Mouse (Mus musculus): ENCODE data around the gene Thap8.

Thap8 gene

DNA sequence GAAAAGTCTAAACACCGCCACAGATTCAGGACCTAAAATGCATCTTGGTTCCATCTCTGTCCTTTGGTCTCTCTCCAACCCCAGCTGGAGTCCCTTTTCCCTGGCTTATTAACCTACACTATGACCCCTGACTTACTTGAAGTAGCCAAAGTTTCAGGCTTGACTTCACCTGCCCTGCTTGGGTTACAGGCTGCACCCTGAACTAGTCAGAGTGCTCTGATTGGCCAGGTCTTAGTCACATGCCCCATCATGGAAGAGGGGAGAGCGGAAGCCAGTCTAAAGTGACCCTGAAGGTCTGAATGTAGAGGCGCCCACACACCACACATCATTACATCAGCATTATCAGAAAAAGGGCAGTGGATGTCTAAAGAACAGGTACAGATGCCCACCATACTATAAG, 38.2 kb downstream of the Thap8 start:
- no peak for DNase-seq (ENCODE audit: low spot score)

- no peak for DNase-seq (ENCODE audit: low spot score)
Observed at GRCm38 (mm10) chr7:30320946-30321345, 41.1 kb downstream of the Thap8 start.

DNA sequence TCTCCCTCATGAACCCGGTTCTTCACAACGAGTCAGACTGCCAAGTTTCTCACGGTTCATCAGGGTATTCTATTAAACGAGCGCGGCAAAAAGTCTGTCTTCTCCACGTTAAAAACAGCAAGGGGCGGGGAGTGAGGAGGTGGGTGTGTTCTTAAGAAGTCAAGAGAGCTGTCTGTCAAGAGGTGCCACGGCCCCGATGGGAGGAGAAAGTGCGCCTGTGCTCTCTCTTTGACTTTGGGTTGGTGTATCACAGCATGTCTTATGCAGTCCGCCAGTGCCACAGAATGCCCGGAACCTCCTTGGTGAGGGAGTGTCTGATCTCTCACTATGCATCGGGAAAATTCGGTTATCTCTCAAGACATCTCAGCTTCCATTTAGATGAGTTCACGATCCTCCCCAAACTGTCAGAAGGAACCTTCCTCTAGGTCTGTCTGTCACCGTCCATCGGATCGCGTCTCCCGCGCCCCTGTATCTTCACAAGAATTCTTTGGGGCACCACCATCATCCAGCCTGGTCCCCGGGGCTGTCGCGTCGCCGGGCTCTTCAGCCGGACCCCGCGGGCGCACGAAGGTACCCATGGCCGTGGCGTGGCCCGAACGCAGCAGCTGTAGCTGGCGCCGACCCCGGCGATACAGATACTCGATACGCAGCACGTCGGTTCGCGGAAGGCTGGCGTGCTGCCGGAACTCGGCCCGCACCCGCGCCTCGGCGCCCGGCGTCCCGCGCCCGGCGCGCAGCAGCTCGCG, 41.8 kb downstream of the Thap8 start, which contains the start of gene E130208F15Rik:
Gene E130208F15Rik (plus strand): TSS at position 202 of the 746 bp plus-strand sequence.
- DNase-seq (ENCODE audit: low spot score): peak; percentile 53

DNA sequence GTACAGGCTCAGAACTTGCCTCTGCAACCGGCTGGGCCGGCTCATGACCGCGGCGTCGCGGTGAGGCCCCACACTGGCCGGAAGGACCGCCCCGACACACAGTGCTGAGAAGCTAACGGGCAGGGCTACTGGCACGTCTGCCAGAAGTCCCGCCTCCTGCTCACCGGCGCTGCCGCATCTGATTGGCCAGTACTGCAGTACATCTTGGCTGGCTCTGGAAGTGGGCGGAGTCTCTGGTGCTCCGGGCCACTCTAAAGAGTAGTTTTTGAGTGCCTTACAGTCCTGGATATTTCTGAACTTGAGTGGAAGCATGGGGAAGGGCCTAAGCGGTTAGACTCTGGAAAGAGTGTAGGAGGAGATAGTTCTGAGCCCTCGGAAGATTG, 42.4 kb downstream of the Thap8 start:
- peak; percentile 88 for DNase-seq (ENCODE audit: low spot score)

- DNase-seq (ENCODE audit: low spot score): peak; percentile 17
Observed at GRCm38 (mm10) chr7:30322865-30323264, 43.0 kb downstream of the Thap8 start.

DNA sequence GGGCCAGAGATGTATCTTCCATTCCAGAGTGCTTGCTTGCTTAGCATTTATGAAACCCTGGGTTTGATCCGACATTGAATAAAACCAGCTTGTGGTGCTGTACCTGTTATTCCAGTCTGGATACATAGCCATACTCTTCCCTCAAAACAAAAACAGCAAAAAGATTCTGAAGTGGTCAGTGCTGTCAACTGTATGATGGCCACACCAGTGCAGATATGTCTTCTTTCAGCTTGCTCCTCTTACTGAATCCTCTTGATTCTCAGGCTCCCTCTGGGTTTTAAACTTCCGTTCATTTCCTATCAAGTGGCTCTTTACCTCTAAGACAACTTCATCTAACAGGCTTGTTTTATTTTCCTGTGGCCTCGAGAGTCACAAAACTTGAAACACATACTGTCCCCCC, 43.9 kb downstream of the Thap8 start, which contains the start of gene Sdhaf1:
Gene Sdhaf1 (minus strand): TSS at position 101 of the 400 bp plus-strand sequence.
- no peak for DNase-seq (ENCODE audit: low spot score)

GRCm38 (mm10) chr7:30324300-30324944, 44.5 kb downstream of the Thap8 start:
- no peak for DNase-seq (ENCODE audit: low spot score)

DNA sequence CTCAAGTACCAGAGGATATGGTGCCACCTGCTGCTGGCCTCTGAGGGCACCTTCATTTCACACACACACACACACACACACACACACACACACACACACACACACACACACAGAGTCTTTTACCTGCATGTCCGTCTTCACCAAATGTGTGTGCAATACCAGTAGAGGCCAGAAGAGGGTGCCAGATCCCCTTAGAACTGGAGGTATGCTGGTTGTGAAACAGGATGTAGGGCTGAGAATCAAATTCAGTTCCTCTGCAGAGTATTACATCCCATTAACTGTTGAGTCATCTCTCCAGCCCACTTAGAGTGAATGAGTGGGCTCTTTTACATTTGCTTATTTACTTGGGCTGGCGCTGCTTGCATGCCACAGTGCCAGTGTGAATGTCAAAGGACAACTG, 45.5 kb downstream of the Thap8 start:
- peak; percentile 50 for DNase-seq (ENCODE audit: low spot score)

DNA sequence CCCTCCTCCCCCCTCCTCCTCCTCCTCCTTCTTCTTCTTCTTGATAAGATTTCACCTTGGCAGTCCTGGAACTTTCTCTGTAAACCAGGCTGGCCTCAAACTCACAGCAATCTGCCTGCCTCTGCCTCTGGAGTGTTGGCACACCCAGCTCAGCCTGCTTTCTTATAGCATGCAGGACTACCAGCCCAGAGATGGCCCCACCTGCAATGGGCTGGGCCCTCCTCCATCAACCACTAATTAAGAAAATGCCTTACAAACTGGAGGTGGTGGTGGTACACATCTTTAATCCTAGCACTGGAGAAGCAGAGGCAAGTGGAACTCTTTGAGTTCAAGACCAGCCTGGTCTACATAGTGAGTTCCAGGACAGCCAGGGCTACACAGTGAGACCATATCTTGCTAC, 46.5 kb downstream of the Thap8 start:
- no peak for DNase-seq (ENCODE audit: low spot score)

GRCm38 (mm10) chr7:30327140-30327539, 47.2 kb downstream of the Thap8 start:
- DNase-seq (ENCODE audit: low spot score): no peak

- DNase-seq (ENCODE audit: low spot score): no peak
Observed at GRCm38 (mm10) chr7:30328379-30328778, 48.5 kb downstream of the Thap8 start.

DNA sequence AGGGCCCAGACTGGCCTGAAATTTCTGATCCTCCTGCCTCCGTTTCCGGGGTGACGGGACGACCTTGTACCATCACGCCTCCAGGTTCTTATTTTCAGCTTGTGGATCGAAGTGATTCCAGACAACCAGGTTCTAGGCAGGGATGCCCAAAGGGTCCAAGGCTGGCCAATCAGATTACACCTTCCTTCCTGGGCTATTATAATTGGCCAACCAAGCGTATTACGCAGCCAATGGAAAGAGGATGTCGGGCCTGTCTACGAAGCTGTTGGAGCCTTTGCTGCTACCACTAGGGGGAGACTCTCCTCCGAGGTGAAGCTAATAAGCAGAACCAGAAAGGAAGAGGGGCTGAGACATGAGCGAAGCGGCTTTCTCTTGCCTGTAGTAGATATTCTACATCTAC, 52.0 kb downstream of the Thap8 start:
- peak; percentile 46 for DNase-seq (ENCODE audit: low spot score)

- DNase-seq (ENCODE audit: low spot score): no peak
Observed at GRCm38 (mm10) chr7:30332622-30333259, 52.8 kb downstream of the Thap8 start.

GRCm38 (mm10) chr7:30333436-30333835, 53.5 kb downstream of the Thap8 start:
- DNase-seq (ENCODE audit: low spot score): no peak

- no peak for DNase-seq (ENCODE audit: low spot score)
Observed at GRCm38 (mm10) chr7:30334563-30334962, 54.7 kb downstream of the Thap8 start.

DNA sequence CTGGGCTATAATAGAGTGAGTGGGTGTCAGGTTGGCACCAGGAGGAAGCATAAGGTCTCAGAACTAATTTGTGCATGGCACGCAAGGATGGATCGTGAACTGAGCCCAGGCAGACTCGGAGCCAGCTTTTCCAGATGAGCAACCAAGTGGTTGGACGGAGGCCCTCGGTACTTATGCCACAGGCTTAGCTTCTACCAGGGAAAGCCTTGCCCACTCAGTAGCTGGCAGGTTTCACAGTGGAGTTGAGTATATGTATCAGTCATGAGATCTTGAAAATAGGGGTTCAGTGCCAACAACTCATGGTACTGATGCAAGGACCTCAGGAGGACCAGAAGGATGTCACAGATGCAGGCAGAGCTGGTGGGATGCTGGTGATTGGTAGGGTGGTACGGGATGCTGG, 55.8 kb downstream of the Thap8 start:
- DNase-seq (ENCODE audit: low spot score): no peak

- DNase-seq (ENCODE audit: low spot score): peak; percentile 35
Observed at GRCm38 (mm10) chr7:30336384-30336783, 56.5 kb downstream of the Thap8 start.

DNA sequence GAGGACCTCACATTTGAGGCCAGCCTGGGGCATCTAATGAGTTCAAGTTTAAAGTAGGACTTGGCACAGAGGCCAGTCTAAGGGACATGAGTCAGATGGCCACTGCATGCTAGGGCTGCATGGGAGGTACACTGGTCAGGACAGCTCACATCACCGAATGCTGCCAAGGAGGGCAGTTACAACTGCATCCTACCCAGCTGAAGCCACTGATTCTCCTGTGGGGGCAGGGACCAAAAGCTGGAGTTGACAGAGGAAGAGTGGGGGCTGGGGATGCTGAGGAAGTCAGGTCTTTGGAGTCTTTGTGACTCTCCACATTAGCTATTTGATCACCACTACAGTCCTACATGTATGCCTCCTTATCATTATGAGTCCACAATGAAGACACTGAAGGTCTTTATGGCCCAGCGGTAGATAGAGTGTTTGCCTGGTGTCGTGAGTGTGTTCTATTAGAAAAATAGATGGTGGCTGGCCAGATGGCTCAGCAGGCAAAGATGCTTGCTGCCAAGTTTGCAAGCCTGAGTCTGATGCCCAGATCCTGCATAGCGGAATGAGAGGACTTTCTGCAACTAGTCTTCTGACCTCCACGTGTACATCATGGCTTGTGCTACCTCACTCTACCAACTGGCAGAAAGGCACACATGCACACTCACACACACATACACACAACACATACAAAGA, 59.7 kb downstream of the Thap8 start:
- no peak for DNase-seq (ENCODE audit: low spot score)
